Mouse (Mus musculus): Measurements from ENCODE around the gene Efcab2.
A peak's percentile ranks its signal among the peaks of the same experiment; 100 is the strongest.
"Not testable (repeated sequence)": the region's sequence is repeated elsewhere in the genome, so short reads cannot be mapped to it uniquely, and the experiment has no call there.

Gene Efcab2

DNA sequence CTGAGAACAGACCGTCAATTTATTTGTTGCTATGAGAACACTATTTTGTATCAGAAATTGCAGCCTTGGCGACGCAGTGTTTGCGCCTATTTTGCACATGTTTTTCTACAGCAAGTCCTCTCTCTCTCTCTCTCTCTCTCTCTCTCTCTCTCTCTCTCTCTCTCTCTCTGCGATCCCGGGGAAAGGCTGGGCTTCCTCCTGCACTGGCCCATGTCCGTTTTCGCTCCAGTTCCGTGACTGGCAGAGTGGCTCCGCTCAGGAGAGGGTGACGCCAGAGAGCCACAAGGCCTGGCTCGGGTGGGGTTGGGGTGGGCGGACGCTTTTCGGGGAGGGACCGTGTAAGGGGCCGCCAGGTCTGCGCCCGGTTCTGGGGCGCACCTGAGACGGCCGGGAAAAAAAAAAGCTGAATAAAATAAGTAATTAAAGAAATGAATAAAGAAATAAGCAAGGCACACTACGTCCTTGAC, 407 bp upstream of the Efcab2 start:
- peak; percentile 96 for DNase-seq (ENCODE audit: low spot score)

DNA sequence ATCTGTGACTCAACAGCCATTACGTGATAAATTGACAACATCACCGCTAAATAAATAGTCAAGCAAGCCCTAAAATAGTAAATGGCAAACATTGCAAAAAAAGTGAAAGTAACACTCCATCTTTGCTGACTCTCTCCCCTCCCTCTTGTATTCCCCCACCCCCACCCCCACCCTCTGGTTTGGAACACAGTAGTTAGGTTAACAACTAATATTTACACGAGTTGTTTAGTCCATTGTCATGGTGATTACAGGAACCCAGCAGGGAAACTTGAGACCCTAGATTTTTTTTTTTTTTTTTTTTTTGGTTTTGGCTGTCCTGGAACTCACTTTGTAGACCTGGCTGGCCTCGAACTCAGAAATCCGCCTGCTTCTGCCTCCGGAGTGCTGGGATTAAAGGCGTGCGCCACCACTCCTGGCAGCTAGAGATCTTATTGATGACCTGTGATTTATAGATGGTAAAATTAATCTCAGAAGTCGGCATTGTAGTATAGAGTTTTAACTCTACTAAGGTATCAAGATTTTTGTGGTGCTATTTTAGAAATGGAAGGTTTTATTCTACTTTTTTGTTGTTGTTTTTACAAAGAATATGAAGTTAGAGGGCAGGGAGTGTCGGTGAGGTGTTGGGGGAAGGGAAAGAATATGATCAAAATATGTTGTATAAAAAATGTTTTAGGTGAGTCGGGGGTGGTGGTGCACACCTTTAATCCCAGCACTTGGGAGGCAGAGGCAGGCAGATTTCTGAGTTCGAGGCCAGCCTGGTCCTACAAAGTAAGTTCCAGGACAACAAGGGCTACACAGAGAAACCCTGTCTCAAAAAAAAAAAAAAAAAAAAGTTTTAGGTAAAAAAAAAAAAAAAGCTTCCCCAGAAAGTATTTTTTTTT, 1.1 kb downstream of the Efcab2 start:
- no peak for DNase-seq (ENCODE audit: low spot score)

DNA sequence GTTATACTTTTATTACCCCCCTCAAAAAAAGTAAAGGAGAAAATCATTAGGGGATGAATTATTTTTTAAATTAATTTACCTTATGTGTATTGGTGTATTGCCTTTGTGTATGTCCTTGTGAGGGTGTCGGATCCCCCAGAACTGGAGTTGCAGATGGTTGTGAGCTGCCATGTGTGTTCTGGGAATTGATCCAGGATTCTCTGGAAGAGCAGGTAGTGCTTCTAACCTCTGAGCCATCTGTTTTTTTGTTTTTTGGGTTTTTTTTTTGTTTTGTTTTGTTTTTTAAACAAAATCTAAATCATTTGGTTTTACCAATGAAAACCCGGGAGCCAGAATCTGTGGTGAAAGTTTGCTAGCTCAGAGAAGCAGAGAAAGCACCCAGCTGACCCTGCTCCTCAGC, 1.8 kb downstream of the Efcab2 start:
- DNase-seq (ENCODE audit: low spot score) = no peak

DNA sequence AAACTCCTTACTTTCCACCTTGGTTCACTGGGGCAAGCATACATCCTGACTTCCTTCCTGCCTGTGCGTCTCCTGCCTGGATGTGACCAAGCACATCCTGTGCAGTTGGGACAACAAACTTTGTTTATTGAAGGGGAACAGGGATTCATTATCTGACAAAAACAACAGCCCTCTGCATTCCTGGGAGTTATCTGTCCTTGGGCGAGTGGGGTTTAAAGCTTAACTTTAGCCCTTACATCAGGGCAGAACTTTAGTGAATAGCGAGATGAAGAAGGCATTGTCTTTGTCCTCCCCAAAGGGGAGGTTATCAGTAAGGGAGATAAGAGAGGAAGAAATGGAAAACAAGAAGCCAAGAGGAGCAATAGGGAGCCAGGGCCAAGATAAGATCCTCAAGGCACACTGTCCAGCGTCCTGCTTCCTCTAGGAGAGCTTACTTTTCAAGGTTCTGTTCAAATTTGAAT, 3.0 kb downstream of the Efcab2 start:
- DNase-seq (ENCODE audit: low spot score) = no peak

DNA sequence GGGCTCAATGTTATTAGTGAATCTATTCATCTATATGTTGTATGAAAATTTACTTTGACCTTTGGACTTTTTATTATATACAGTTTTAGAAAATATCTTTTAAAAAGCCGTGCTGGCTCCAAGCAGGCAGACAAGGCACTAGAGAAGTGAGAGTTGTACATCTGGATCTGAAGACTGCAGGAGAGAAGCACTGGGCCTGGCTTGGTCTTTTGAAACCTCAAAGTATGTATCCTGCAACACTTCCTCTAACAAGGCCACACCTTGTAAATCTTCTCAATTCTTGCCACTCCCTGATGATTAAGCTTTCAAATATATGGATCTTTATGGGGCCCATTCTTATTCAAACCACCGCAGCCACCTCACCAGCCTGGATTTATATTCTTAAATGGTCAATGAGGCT, 7.5 kb downstream of the Efcab2 start:
- DNase-seq (ENCODE audit: low spot score) = not testable (repeated sequence)

DNA sequence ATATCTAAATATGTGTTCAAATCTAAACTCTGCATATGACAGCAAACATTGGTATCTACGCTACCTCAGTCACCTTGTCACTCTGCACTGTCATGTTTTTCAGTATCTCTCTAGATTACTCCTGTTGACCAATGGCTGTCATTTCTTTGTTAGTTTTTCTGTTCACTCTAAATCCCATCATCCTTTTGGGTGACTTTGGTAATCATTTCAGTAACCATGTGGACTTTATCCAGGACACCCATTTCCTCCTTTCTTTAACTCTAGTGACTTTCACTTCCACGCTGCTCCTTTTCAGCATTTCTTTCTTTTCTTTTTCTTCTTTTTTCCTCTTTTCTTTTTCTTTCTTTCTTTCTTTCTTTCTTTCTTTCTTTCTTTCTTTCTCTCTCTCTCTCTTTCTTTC, 13.7 kb downstream of the Efcab2 start:
- DNase-seq (ENCODE audit: low spot score) = no peak

DNA sequence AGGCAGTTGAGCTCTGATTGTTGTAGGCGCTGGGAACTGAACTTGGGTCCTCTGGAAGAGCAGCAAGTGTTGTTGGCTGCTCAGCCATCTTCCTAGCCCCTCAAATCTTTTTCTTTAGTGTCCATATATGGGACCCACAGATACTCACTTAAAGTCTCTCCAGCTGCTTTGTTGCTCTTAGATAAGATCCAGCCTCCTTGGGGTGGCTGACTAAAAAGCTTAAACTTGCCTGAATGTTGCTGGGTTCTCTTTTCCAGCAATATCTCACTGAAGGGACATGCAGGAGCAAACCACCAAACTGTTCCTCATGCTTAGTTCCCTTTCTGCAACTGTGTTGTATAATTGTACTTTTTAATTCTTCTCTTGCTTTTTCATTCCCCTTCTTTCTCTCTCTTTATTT, 17.8 kb downstream of the Efcab2 start:
- DNase-seq (ENCODE audit: low spot score) = no peak

DNA sequence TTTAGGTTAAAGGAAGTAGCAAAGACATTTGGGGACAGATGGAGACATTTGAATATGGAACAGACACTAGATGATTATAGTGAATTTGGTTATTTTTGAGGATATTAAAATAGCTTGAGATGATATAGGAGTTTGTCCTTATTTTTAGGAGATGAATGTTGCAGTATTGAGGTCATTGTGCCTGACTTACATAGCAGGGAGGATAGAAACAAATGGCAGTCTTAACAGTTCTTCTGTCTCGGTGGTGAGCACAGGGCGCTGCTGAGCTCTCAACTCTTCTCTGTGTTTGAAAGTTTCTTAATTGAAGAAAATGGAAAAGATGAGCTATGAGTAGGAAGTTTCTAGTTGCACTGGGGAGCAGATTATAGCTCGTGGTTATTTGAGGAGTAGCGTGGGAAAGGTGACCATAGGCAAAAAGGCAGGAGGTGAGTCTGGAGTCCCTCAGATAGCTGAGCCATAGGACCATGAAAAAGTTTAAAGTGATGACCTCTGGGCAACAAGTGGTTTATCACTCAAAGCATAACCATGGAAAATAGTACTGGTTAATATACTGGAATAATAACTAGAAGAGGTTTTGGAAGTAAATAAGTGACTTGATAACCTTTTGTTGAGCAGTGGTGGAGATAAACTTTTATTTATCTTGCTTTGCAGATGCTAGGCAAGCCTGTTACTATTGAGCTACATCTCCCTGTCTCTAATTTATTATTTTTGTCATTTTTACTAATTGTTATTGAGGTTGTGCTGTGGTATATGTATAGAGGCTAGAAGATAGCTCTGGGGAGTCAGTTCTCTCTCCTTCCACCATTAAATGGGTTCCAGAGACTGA, 25.9 kb downstream of the Efcab2 start:
- DNase-seq (ENCODE audit: low spot score) = no peak

DNA sequence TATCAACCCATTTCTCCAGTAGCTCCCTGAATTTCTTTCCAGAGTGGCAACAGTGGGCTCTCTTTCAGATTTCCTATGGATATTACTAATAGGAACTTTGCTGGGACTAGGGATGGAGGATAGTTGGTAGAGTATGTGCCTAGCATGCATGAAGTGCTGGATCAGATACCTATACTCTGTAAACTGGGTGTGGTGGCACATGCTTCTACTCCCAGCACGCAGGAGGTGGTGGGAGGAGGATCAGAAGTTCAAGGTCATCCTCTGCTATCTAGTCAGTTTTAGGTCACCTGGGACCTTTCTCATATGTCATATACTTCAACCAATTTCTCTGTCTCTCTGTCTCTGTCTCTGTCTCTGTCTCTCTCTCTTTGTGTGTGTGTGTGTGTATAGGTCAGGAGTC, 27.7 kb downstream of the Efcab2 start:
- DNase-seq (ENCODE audit: low spot score) = no peak

DNA sequence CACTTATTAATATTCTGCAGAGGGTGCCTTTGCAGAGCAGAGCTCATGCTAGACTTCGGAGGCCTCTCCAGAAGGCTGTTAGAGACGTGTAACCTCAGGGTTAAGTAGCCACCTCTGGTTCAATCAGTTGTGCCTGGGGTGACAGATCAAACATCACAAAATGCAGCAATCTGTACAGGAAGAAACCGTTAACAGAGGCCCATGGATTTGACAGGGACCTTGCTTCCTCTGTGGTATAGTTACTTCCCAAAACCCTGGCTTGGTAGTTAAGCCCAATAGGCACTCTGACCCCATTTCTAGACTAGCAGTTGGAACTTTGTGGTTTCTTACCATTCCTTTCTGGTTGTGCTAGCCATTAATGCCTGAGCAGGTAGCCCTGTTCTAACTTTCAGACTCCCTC, 38.5 kb downstream of the Efcab2 start:
- no peak for DNase-seq (ENCODE audit: low spot score)

DNA sequence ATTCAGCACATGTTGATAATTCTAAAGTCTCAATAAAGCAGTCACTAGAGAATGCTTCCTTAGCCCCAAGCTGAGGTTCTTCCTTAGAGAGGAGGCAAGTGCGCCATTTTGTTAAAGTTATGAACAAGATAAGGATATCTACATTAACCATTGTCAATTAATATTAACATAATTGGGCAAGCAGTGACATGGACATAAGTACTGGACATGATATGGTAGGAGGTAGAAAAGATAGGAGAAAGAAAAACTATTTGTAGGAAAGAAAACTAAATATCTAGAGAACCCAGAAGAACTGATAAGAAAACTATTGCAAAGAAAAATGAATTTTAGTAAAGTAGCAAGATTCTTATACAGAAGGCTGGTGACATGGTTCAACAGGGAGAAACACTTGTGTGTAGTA, 41.2 kb downstream of the Efcab2 start:
- DNase-seq (ENCODE audit: low spot score) = no peak

DNA sequence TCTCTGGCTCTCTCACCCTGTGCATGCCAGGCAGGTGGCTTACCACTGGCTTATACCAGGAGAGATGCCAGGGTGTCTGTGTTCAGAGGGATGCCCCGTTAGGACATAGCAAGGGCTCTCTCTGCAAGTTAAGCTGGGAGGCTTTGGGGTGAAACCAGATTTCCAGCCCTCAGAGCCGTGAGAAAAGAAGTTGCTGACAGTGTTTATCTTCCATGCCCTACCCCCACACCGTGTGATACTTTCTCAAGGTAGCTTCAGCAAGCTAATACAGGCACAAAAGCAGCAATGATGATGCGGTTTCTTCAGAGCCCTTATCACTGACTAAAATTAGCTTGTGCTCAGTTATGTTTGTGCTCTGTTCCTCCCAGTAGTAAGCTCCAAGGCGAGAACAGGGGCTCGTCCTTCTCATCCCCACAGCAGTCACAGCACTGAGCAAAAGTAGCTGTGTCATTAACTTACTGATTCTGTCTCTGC, 42.4 kb downstream of the Efcab2 start:
- no peak for DNase-seq (ENCODE audit: low spot score)

DNA sequence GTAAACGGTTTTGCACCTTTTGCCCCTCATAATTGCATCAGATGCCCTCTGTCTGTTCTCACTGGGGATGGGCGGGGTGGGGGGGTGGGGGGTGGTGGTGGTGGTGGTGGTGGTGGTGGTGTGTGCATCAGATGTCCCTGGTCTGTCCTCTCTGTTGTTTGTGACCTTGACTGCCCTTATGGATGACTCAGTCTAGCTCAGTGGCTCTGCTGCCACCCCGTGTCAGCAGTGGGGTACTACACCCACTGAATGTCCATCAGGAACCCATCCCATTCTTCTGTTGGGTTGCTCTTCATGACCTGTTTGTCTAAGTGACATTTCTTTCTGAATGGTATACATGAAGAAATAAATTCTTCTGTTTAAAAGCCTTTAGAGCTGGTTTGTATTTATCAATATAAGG, 43.3 kb downstream of the Efcab2 start:
- DNase-seq (ENCODE audit: low spot score) = peak; percentile 79

DNA sequence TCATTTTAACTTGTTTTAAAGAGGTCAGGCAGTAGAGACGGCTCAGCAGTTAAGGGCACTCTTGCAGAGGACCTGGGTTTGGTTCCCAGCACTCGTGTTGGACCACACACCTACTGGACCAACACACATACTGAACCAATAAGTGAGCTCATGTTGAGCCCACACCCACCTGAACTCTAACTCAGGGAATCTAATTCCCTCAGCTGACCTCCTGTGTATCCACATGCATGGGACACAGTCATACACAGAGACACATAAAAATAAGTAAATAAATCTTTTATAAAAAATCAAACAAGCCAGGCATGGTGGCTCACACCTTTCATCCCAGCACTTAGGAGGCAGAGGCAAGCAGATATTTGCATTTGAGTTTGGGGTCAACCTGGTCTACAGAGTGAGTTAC, 44.0 kb downstream of the Efcab2 start:
- DNase-seq (ENCODE audit: low spot score) = no peak

DNA sequence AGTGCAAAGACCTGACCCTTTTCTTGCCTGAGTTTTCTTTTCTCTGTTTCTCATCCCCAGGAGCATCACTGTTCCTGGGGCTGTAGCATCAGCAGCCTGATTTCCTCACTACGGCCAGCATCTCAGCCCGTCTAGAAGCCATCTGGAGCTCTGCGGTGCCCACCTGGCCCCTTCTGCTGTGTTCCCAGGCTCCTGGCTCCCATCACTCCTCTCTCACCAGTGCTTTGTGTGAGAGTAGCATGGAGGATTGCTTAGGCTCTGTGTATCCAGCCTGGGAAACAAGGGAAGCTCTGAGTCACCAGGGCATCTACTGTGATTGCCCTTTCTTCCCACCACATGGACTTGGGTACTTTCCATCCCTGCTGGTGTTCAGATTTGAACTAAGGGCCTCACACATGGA, 48.2 kb downstream of the Efcab2 start:
- DNase-seq (ENCODE audit: low spot score) = no peak

DNA sequence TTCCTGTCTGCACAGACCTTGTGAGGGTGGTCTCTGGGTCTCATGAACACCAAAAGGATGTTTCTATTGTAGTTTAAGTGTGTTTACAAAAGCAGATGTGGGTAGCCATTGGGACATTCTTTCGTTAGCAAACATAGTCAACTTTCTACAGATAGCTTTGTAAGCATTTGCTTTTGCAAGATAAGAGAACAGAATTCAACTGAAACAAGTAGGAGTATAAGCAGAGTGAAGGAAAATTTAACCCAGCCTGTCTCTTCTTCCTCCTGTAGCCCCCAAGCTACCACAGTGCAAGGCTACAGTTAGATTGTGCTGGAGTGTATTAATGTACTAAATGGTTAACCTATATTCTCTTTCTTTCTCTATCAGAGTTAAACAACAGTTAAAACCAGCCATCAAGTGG, 49.2 kb downstream of the Efcab2 start:
- DNase-seq (ENCODE audit: low spot score) = no peak

DNA sequence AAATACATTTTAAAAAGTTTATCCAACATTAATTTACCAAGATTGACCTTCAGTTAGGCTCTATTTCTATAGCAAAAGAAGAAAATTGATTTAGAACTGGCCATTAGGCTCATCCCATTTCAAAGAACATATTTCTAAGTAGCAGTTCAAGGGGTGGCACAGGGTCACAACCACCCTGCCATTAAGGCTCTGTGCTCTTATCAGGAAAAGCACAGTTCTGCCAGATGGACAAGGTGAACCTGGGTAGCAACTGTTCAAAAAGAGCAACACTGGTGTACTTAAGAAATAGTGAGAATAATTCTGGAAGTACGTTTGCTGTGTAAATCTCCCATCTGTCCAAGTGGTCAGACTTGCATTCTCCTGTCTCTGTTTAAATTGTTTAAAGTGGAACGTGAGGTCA, 52.1 kb downstream of the Efcab2 start:
- no peak for DNase-seq (ENCODE audit: low spot score)

DNA sequence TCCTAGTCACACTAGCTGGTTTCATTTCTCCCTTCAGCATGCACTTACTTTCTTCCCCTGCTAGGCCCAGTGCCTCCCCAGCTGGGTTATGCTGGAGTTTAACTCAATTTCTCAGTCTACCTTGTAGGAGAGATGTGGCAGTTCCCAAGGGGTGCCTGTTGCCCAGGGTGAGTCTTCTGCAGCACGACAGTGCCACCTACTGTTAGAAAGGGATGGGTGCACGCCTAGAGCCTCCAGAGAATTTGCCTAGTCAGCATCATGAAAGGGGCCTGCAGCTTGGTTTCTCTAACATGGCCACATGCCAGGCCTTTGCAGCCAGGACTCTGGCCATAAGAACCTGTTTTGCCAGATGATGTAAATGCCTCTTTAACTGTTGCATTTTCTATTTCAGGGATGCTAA, 57.8 kb downstream of the Efcab2 start:
- DNase-seq (ENCODE audit: low spot score) = peak; percentile 92

DNA sequence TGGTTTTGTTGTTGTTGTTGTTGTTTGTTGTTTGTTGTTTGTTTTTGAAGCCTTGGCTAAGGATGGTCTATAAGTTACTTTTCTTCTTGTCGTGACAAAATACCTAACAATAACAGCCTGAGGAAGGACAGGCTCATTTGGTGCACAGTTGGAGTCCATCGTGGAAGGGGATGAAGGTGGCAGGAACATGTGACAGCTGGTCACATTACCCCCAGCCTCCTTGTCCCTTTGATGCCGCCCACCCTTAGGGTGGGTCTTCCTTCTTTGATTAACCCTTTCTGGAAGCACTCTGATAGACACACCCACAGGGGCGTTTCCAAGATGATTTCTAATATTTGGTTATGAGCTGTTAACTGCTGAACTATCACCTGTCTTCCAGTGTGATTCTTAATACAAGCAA, 58.3 kb downstream of the Efcab2 start:
- DNase-seq (ENCODE audit: low spot score) = no peak

DNA sequence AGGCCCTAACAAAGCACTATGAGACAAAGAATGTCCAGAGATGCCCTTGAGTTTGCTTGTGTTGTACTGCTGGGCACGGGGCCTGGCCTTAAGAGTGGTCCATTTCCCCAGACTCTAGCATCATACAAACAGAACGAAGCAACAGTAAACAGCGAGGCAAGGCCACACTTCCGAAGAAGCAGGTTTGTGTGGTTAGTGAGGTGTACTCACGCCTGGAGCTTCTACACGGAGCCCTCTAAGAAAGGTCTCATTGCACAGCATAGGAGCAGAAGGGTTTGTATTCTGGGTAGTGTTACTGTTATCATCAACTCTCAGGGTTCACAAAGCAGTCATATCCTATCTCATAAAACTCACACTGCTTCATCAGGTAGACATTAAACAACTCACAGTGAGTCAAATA, 61.7 kb downstream of the Efcab2 start:
- no peak for DNase-seq (ENCODE audit: low spot score)

DNA sequence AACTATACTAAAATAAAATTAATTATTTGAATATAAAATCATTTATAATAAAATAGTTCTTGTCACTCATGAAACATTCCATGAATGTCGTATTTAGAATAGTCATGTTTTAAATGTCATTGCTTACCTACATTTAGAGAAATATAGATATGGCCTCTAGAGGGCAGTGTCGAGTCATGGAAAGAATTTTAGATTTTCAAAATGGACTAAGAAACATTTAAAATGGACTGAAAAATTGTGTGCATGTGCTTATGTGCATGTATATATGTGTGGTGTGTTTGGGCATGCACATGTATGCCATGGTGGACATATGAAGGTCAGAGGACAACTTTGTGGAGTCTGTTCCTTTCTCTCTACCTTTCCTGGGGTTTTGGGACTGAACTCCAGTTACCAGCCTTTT, 62.4 kb downstream of the Efcab2 start:
- DNase-seq (ENCODE audit: low spot score) = peak; percentile 61

DNA sequence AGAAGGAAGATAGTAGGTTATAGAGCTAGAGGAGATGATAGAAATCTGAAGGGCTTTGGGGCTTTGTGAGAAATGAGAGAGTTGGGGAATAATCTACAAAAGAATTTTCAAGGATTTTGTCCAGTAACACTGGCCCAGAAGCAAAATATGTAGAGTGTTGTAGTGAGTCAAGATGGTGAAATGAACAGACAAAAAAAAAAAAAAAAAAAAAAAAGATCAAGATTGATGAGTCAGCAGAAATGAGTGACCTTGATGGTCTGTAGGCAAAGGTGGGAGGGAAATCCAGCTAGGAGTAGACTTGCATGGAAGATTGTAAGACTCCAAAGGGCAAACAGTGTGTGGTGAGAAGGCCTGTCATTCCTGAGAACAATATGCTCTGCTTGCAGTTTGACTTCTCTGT, 78.0 kb downstream of the Efcab2 start:
- no peak for DNase-seq (ENCODE audit: low spot score)

Measured in MN1 (cell line).